Mouse (Mus musculus) ES-E14 (cell line): Measurements from ENCODE around the gene Rbfox3. TPM values are rescaled to one million over a fixed set of nuclear protein-coding genes. Genes with fewer than 3 reads are reported as not detected.

Source experiments
- DNase-seq: peaks from one replicate; pipeline ENCODE4 v3.0.0-alpha.2; 2013; ENCODE audit warnings: low read depth, low spot score
- H3K27ac ChIP-seq: 2 replicates; pipeline ENCODE4 v1.5.1; 2012; ENCODE audit warnings: low read depth, mild to moderate bottlenecking, low read length, moderate library complexity, mixed read lengths; ENCODE audit not compliant: poor library complexity, insufficient read depth, severe bottlenecking
- H3K36me3 ChIP-seq: 2 replicates; pipeline ENCODE4 v1.6.1; 2012; ENCODE audit warnings: mild to moderate bottlenecking, low read length, moderate library complexity, mixed read lengths; ENCODE audit not compliant: control insufficient read depth, poor library complexity, insufficient read depth, severe bottlenecking
- H3K4me1 ChIP-seq, 2 experiments: fragments of 150-350 bp in 1 of 2; sonication (generic) in 1 of 2; 2 replicates each; pipeline ENCODE4 v1.6.1; 2012; ENCODE audit warnings: low read length in 2 of 2, mild to moderate bottlenecking in 1 of 2, mixed read lengths in 1 of 2; ENCODE audit not compliant: control insufficient read depth in 2 of 2, insufficient read depth in 2 of 2, poor library complexity in 1 of 2
- H3K4me3 ChIP-seq, 2 experiments: fragments of 150-350 bp in 1 of 2; sonication (generic) in 1 of 2; 2 replicates each; pipeline ENCODE4 v1.5.1; 2012; ENCODE audit warnings: low read length in 2 of 2, low read depth in 1 of 2, mild to moderate bottlenecking in 1 of 2, mixed read lengths in 1 of 2; ENCODE audit not compliant: insufficient read depth in 1 of 2, poor library complexity in 1 of 2, severe bottlenecking in 1 of 2
- H3K9ac ChIP-seq: 2 replicates; pipeline ENCODE4 v1.6.1; 2012; ENCODE audit warnings: low read depth, mild to moderate bottlenecking, low read length, mixed read lengths; ENCODE audit not compliant: poor library complexity, insufficient read depth, severe bottlenecking
- H3K9me3 ChIP-seq: fragments of 150-350 bp; sonication (generic); 2 replicates; pipeline ENCODE4 v1.6.1; 2012; ENCODE audit warnings: low read depth, mild to moderate bottlenecking, low read length; ENCODE audit not compliant: control insufficient read depth, insufficient read depth
- CHD2 ChIP-seq: IDR thresholded peaks from 2 replicates; pipeline ENCODE4 v1.6.1; 2014; ENCODE audit warnings: mild to moderate bottlenecking, low read depth, low read length, inconsistent platforms
- HCFC1 ChIP-seq: IDR thresholded peaks from 2 replicates; pipeline ENCODE4 v1.6.1; 2012; ENCODE audit warnings: low read length, inconsistent platforms, borderline replicate concordance; ENCODE audit not compliant: insufficient read depth
- MAFK ChIP-seq: IDR thresholded peaks from 2 replicates; pipeline ENCODE4 v1.6.1; 2014; ENCODE audit warnings: mild to moderate bottlenecking, low read depth, low read length, inconsistent platforms; ENCODE audit not compliant: insufficient read depth
- ZC3H11A ChIP-seq: IDR thresholded peaks from 2 replicates; pipeline ENCODE4 v1.6.1; 2012; ENCODE audit warnings: low read depth, mild to moderate bottlenecking, inconsistent platforms, low read length, borderline replicate concordance
- ZNF384 ChIP-seq: IDR thresholded peaks from 2 replicates; pipeline ENCODE4 v1.6.1; 2012; ENCODE audit warnings: low read depth, low read length, inconsistent platforms
- in situ Hi-C, 2 experiments: fragments of 600-800 bp; cut with MboI; formaldehyde crosslinking; loops; one replicate each; pipeline ENCODE4 v1.15.1; 2025; ENCODE audit warnings: low sequenced_read_pairs in 2 of 2, inconsistent platforms in 1 of 2; ENCODE audit not compliant: unreplicated experiment in 2 of 2
- total RNA-seq: library from RNA; depleted of rRNA; stranded (reverse); fragments of 300-350 nt; gene quantifications from 2 replicates; pipeline ENCODE4 v1.2.3, GENCODE M21; 2012

Rbfox3 gene
- total RNA-seq, 1 experiment: 0.45 TPM

GRCm38 (mm10) chr11:118666172-118666571 is 245.2 kb downstream of the Rbfox3 start:
- Histone ChIP-seq H3K36me3 (no peaks in the 10 kb centered on the region), H3K9ac (no peak overlapping the region), H3K4me1 (no peaks in the 10 kb centered on the region), H3K4me3 (no peak overlapping the region), H3K9me3 (no peaks in the 10 kb centered on the region), H3K27ac (no peak overlapping the region)
- TF ChIP-seq HCFC1 (no peak), MAFK (no peak), CHD2 (no peak), ZNF384 (no peak), ZC3H11A (no peak)
- no peak for DNase-seq
- in situ Hi-C loops: no loop called here

- Histone ChIP-seq H3K9me3 (no peaks in the 10 kb centered on the region), H3K27ac (no peak overlapping the region), H3K9ac (no peak overlapping the region), H3K4me1 (no peaks in the 10 kb centered on the region), H3K4me3 (no peak overlapping the region), H3K36me3 (no peaks in the 10 kb centered on the region)
- no peak for DNase-seq
- TF ChIP-seq MAFK (no peak), CHD2 (no peak), HCFC1 (no peak), ZC3H11A (no peak), ZNF384 (no peak)
- in situ Hi-C loops: no loop called here
Observed at GRCm38 (mm10) chr11:118663305-118663704, 248.1 kb downstream of the Rbfox3 start.

- H3K4me3 ChIP-seq: no peak overlapping the region
- H3K27ac ChIP-seq: no peak overlapping the region
- DNase-seq: peak; percentile 86
- H3K4me1 ChIP-seq: peaks cover 0 to 2% of the 10 kb centered on the region in 2 experiments; a peak in 1 of 4 replicates
- no peak for TF ChIP-seq HCFC1
- TF ChIP-seq ZC3H11A: no peak; the same call in 1 of the 2 replicates
- no peak for TF ChIP-seq CHD2
- no peak for TF ChIP-seq ZNF384
- no peak for TF ChIP-seq MAFK
- H3K9me3 ChIP-seq: no peaks in the 10 kb centered on the region
- no peaks in the 10 kb centered on the region for H3K36me3 ChIP-seq
- in situ Hi-C loops: no loop called here
- H3K9ac ChIP-seq: no peak overlapping the region
Observed at GRCm38 (mm10) chr11:118659305-118659704, 252.1 kb downstream of the Rbfox3 start.

GRCm38 (mm10) chr11:118655833-118656232 is 255.6 kb downstream of the Rbfox3 start:
- no peak overlapping the region for H3K9ac ChIP-seq
- no peak for DNase-seq
- H3K4me3 ChIP-seq: no peak overlapping the region
- peaks cover 0 to 2% of the 10 kb centered on the region in 2 experiments; a peak in 1 of 4 replicates for H3K4me1 ChIP-seq
- H3K36me3 ChIP-seq: no peaks in the 10 kb centered on the region
- no peak for TF ChIP-seq ZNF384
- TF ChIP-seq ZC3H11A: no peak
- TF ChIP-seq HCFC1: no peak
- no peak for TF ChIP-seq CHD2
- no peak for TF ChIP-seq MAFK
- in situ Hi-C loops: no loop called here
- no peak overlapping the region for H3K27ac ChIP-seq
- H3K9me3 ChIP-seq: no peaks in the 10 kb centered on the region
